Mouse (Mus musculus) neutrophil, adult 5-6 weeks (primary cell): ENCODE measurements around the gene Nek11. TPM values are rescaled to one million over a fixed set of nuclear protein-coding genes. Genes with fewer than 3 reads are reported as not detected.

Experiments
- ATAC-seq: fragments of 151-379, 151-347 bp; 2 replicates; pipeline ENCODE4 v1.8.0; 2017; ENCODE audit warnings: mild to moderate bottlenecking, moderate TSS enrichment; ENCODE audit not compliant: insufficient number of reproducible peaks, poor library complexity, low FRiP score, severe bottlenecking; ENCODE audit errors: extremely low read depth
- total RNA-seq: library from RNA; stranded (forward); fragments of 200-1000 nt; gene quantifications from 2 replicates; pipeline ENCODE4 v1.2.3, GENCODE M21; 2017

Nek11 gene
- total RNA-seq, 1 experiment from 2014 or later, result 0.23 TPM

DNA sequence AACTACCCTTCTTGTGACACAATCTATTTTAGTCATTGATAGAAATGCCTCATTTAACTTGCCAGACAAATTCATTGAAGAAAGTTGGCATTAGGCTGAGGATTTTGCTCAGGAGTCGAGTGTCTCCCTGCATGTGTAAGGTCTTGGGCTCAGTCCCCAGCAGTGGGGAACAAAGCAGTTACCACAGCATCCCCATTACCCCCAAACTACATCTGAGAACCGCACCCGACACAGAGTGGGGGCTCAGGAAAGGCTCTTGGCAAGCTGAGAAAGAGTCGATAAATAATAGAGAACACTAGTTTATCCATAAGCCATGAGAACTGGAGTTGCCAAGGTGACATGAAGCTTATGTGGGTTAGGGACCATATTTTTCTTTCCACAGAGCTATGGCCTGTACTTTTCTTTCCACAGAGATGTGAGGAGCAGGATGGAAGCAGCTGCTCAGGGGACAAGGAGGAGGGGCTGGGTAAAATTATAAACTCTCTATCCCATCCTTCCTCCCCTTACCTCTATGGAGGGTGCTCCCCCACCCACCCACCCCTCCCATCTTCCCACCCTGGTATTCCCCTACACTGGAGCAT lies 62.8 kb downstream of the Nek11 start:
- ATAC-seq, result no peak

DNA sequence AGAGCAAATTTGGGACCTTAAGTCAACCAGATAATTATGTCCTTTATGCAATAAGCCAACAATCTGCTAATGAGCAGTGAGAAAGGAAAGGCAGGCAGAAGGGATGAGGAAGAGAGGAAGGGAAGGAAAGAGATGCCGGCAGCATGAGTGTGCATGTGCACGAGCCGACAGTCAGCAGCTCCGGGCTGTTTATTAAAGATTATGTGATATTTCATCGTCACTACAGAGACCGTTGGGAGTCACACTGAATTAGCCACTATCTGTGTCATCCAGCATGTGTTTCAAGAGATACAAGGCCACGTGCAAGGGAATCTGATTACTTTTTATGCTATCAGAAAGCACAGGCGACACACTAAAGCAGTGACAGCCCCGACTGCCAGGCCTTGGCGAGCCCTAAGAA lies 73.5 kb downstream of the Nek11 start:
- ATAC-seq, result no peak

DNA sequence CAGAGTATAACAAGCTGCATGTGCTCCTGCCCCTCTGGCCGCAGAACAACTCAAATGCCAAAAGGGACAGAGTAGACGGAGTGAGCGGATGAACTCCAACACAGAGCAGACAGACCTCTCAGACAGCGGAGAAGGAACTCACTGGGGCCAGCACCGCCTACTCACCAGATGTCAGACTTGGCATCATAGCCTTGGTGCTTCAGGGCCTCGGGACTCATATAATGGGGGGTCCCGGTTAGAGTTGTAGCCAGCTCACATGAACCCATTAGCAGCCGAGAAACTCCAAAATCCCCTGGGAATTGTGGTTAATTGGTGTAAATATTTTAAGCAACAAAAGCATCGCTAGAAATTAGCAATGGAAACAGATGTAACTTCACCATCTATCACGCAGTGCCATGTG lies 82.1 kb downstream of the Nek11 start:
- no peak for ATAC-seq

DNA sequence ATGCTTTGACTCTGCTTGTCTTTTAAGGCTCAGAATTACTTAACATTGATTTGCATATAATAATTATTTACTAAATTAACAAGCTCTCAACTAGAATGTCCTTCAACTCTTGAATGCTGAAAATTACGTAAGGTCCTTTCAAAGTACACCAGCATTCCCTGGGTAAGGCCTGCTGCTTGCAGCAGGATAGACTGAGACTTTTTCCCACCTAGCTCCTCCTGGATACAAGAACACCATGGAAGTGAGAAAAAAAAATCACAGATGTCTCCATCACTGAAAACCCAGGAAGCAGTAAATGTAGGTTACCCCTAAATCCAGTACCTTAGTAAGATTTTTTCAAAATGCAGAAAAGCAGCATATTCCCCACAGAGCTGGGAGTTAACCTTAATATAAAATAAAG lies 82.6 kb downstream of the Nek11 start:
- ATAC-seq, result no peak

DNA sequence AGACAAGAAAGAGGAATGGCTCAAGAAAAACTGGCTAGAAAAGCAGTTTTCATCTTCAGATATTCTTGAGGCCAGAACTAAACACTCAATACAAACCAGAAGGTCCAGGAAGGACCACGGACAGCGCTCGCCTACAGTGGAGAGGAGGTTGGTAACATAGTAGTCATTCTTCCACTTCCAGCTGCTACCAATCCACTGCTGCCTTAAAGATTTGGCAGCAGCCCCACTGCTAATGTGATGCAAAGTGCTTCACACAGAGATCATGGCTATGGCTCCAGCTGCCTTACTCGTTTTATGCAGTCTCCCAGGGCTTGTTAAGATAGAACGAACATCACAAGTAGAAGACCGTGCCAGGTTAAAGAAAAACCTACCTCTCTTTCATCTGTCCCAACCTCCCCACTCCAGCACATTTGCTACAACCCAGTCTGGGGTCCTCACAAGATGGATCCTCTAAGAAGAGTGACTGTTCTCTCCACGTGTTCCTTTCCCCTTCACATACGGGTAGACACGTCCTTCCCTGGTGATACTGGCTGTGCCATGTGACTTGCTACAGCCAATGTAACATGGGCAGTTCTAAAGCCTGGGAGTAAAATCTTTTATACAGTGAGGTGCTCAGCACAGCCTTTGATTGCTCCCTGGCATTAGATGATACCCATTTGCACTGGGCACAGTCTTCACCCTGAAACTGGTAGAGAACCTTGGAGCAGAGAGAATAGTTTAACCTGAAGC lies 85.6 kb downstream of the Nek11 start:
- ATAC-seq, result no peak

DNA sequence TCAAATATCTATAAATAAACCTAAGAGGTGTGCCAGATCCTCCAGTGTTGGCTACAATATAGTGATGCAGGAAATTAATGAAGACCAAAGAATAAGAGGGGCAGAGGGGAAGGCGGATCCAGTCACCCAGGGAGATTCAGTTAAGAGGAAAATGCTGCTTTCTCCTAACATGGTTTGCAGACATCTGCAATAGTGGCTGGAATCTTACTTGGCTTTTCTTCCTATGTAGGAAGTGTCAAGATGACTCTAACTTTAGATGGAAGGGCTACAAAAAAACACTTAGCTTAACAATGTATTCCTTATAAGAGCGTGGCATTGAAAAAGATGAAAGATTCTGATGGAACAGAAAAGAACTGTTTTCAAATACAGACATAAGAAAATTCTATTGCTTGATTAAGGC lies 89.3 kb downstream of the Nek11 start:
- ATAC-seq, result no peak

DNA sequence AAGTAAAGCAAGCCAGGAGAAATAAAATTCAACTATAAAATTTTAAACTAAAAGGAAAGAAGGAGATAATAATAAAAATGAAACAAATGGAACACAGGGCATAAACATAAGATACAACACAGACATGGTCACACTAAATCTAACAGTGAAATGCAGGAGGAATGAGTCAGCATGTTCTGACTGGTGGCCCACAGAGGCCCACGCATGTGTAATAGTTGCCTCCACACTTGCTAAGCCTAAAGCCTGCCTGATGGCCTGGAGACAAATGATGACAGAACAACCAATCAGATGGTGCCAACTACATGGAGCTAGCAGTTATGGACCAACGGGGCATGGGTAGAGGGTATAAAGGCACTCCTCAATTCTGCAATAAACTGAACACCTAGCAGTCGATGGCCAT lies 93.1 kb downstream of the Nek11 start:
- ATAC-seq, result no peak

DNA sequence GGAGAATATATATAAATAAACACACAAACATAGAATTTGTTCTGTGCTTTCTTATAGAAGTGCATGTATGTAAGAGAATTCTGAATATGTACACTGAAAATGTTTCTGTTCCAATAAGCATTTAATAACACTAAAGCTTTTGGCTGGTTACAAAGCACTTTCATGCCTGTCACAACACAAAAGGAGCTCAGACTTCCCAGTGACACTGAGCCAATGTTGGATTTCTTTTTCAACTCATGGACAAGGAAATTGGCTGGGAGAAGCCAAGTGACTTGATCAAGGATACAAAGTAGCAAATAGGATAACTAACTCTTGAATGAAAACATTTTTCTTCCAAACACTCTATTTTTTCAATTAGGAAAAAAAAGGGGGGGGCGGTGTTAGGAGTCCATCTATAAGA lies 93.9 kb downstream of the Nek11 start:
- no peak for ATAC-seq

DNA sequence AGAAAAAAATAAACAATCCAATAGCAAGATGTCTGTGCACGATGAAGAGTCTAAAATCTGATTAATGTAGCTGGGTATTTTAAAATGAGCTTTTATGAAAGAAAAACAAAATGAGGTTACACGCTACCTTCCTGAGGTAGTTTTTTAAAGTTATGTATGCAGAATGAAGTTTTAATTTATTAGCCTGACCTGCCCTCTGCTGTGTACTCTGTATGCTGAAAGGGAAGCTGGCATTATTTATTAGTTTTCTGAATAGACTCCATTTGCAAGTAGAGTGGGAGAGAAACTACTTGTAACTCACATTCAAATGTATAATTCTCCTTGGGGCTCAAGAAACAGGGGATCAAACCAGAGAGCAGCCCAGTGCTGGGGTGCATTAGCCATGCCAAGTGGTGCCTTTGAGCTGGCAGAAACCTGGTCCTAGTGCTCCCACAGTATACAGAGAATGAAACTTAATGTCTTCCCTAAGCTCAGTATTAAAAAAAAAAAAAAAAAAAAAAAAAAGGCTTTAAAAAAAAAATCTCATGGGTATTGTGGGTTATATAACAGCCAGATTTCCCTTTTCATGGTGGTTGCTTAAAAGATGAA lies 94.5 kb downstream of the Nek11 start:
- no peak for ATAC-seq

DNA sequence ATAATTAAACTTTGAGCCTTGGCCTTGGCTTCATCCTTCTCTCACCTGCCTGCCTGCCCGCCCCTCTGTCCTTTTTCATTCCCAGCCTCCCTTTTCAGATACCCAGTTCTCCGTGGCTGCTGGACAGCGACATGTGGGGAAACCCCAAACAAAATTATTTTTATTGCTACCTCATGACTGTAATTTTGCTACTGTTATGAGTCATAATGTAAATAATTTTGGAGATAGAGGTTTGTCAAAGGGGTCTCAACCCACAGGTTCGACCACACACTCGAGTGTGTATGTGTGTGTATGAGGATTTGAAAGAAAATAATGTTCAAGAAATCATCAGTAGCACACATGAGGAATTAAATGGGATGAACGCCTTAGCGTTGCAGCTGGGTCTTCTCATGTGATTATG lies 110.7 kb downstream of the Nek11 start:
- ATAC-seq, result no peak

DNA sequence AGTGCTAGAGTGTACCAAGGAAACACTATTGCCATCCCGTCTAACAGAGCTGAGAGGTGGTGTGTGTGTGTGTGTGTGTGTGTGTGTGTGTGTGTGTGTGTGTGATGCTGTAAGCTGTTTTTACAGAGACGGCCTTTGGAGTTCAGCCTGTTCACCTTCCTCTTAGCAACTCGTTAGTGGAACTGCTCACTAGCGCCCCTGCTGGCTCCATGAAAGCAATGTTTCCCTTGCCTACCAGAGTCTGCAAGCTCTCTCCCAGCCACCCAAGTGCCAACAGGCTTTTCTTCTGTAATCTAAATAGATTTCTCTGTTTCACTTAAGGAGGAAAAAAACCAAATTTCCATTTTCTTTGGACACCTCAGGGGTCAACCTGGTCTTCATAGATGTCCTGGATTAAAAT lies 112.6 kb downstream of the Nek11 start:
- no peak for ATAC-seq

DNA sequence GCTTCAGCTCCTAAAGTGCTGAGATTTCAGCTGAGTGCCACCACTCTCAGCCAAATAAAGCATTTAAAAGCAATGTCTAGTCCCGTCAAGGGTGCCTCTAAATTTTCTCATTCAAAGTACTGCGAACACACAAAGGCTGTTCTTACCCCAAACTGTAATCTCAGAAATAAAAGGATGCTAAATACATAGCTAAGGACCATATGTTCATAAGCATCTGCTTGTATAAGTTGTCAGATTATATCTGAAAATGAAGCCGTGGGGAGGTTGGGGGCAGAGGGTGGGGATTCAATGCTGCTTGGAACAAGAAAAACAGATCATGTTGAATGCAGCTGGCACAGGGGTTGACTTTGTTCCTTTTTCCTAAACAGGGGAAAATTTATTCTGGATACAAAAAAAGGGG lies 120.4 kb downstream of the Nek11 start:
- no peak for ATAC-seq

DNA sequence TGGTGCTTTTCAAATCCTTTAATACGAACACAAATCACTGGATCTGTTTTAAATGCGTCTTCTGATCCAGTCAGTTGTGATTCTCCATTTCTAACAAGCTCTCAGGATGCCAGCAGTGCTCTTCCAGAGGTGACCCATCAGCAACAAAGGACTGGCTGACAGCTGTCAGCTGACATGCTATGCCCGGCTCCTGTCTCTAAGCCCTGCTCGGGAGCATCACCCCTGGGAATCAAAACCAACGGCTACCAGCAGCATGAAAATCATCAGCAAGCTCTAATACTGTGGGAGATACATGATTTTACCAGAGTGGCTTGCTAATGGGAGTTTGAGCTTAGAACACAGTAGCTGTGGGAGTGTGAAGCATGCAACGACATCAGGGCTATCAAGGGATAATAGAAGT lies 121.0 kb downstream of the Nek11 start:
- no peak for ATAC-seq

DNA sequence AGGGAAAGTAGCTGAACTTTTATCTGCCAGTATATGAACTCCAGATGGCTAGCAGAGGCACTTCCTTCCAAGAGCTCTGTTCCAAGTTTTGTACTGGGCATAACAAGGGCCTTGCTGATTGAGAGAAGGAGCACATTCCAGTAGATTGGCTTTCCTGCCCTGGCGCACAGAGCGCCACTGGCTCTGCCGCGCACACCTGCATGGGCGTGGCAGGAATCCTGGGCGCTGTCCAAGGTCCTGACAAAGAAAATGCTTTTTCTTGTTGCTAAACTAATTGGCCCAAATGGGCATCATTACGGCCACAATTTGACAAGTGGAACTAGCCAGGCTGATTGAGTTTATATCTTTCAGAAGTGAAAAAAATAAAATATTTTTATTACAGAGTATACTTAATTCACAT lies 123.1 kb downstream of the Nek11 start:
- no peak for ATAC-seq

DNA sequence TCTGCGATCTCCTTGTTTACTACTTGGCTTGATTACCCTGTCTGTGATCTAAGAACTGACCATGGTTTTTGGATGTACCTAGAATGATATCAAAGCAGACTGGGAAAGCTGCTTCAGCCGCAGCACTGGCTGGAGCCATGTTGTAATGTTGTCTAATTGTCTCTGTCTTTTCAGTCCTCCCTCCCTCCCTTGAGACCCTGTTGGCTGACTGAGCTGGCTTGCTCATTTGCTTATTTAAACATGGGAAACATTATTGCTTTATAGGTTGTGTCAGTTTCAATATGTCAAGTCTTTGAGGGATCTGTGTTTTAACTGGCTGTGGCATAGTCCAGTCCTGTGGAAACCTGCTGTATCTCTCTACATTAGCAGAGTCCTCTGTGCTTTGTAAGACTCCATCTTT lies 132.2 kb downstream of the Nek11 start:
- ATAC-seq, result no peak

DNA sequence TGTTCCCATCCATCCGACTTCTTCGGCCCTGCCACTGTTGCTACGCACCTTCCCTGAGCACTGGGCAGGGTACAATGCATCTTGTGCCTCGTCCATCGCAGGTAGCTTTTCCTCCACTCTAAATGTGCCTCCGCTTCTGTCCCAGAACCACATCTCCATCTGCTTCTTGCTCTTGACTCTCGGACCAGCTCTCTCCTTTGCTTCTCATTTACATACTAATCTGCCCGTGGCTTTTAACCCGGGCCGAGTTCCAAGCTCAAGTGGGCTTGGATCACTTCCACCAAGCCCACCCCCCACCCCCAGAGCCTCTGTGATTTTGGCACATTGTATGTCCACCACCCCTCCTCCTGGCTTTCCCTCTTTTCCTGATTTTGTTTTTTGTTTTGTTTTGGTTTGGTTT lies 137.7 kb downstream of the Nek11 start:
- no peak for ATAC-seq

DNA sequence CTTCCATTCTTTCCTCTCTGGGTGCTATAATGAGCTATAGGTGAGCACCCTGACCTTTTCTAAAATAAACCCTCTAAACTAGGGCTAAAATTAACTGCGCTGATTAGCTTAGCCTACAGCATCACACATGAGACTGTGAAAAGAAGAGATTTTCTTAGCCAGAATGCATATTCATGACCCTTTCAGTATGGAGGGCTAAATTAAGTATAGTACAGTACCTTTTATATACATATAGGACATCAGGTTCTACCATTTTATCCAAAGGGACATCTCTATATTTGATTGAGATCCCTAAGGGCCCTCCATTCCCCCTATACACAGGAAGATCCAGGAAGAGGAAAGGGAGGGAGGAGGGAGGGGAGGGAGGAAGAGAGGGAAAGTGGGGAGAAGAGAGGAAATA lies 141.2 kb downstream of the Nek11 start:
- ATAC-seq, result no peak

DNA sequence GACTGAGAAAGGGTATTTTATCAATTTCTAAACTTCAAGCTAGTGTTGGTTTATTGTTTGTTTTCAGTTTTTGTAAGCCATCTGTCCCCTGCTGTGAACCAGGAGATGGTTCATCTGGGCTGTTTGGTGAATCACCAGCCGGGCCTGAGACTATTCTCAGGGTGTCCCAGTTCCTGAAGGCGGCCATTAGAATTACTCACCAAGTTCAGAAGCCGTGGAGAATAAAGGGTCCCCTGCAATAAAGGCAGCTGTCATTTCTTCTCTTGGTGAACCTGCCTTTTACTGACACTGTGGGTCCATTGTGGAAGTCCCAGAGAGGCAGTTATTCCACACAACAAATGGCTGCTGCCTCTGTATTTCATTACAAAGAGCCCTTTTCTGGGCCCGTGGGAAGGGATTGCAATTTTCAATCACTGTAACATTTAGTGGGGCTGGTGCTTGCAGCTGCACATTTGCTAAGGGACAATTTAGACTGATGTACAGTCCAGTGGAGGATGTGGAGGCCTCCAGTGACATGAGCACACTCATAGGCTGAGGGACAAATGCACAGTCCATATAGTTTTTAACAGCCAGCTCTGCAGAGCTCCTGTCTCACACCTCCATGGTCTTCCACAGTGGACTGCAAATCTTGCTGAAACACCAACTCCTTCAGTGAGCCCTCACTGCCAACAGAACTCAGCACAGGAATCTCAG lies 142.8 kb downstream of the Nek11 start:
- no peak for ATAC-seq

DNA sequence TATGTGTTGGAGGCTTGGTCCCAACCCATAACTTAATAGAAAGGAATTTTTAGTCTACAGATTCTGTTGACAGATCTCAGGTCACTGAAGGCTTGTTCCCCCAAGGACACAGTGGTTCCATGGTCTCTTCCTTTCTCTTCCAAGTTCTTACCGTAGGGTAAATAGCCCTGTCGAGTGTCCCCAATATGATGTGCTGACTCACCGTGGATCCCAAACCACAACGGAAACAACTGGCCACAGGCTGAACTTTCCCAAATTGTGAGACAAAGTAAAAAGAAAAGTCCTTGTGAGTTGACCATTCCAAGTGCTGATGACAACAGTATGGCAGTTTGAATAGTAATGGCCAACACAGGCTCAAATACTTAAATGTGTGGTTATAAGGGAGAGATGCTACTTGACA lies 144.1 kb downstream of the Nek11 start:
- no peak for ATAC-seq

DNA sequence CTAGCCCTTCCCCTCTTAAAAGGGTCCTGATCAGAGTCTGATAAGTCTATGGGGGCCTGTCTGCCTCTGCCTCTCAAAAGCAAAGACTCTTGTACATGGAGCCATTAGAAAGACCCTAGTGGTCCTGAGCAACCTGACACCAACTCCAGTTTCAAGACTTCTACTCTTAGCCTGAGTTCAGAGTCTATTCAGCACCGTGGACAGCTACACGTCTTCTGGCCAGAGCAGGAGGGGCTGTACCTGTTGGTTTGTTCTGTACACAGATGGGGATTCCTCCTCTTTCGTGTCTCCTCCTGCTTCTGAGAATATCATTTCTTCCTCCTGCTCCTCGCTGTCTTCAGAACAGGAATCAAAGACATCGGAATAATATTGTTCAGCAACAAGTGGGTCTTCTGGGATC lies 151.3 kb downstream of the Nek11 start:
- no peak for ATAC-seq
